Mouse (Mus musculus) gonadal fat pad, adult 2 months (tissue): ENCODE data around the gene Pth1r. TPM values are rescaled to one million over a fixed set of nuclear protein-coding genes. Genes with fewer than 3 reads are reported as not detected.
"Not testable (repeated sequence)": the region's sequence is repeated elsewhere in the genome, so short reads cannot be mapped to it uniquely, and the experiment has no call there.

Source experiments
- DNase-seq: peaks from one replicate; pipeline ENCODE4 v3.0.0-alpha.2; 2012; ENCODE audit warnings: low read depth
- polyA plus RNA-seq: library from polyadenylated mRNA; depleted of rRNA; stranded (reverse); fragments of >200 nt; gene quantifications from 2 replicates; pipeline ENCODE4 v1.2.3, GENCODE M21; 2012; rRNA removed

Gene Pth1r
- polyA plus RNA-seq, 1 experiment: 35.6 TPM

- DNase-seq: no peak
Observed at GRCm38 (mm10) chr9:110683574-110684099, 63.3 kb downstream of the Pth1r start.

GRCm38 (mm10) chr9:110682697-110683096 is 64.2 kb downstream of the Pth1r start:
- not testable (repeated sequence) for DNase-seq

- no peak for DNase-seq
Observed at GRCm38 (mm10) chr9:110682255-110682654, 64.7 kb downstream of the Pth1r start.

- no peak for DNase-seq
Observed at GRCm38 (mm10) chr9:110681817-110682216, 65.1 kb downstream of the Pth1r start.

- no peak for DNase-seq
Observed at GRCm38 (mm10) chr9:110680736-110681507, 66.0 kb downstream of the Pth1r start.

- no peak for DNase-seq
Observed at GRCm38 (mm10) chr9:110678886-110679285, 68.1 kb downstream of the Pth1r start.

- no peak for DNase-seq
Observed at GRCm38 (mm10) chr9:110676492-110676911, 70.4 kb downstream of the Pth1r start.

GRCm38 (mm10) chr9:110673107-110673752 is 73.7 kb downstream of the Pth1r start:
- no peak for DNase-seq

- DNase-seq: no peak
Observed at GRCm38 (mm10) chr9:110672462-110673106, 74.4 kb downstream of the Pth1r start.

Other genes with a start within 250 kb of the Pth1r start
- 33.1 and 38.8 TPM in 2 replicates for gene Setd2, start 214.5 kb downstream of the Pth1r start, polyA plus RNA-seq
- 15.7 and 21.3 TPM in 2 replicates for gene Nradd, start 122.7 kb downstream of the Pth1r start, polyA plus RNA-seq
- gene Nbeal2, start 93.0 kb downstream of the Pth1r start, polyA plus RNA-seq: 18.7 and 23.3 TPM in 2 replicates
- 55.8 and 81.8 TPM in 2 replicates for gene Ccdc12, start 90.6 kb downstream of the Pth1r start, polyA plus RNA-seq
- gene Myl3, start 5.3 kb downstream of the Pth1r start, polyA plus RNA-seq: 0.63 TPM in 1 of 2 replicates, not detected in the other
- gene Prss42, start 51.0 kb upstream of the Pth1r start, polyA plus RNA-seq: 0.07 and 0.19 TPM in 2 replicates
- gene Prss44, start 66.8 kb upstream of the Pth1r start, polyA plus RNA-seq: not detected in 2 replicates
- 0.07 and 0.15 TPM in 2 replicates for gene Prss43, start 79.5 kb upstream of the Pth1r start, polyA plus RNA-seq
- gene Prss45, start 87.4 kb upstream of the Pth1r start, polyA plus RNA-seq: 0.36 TPM in 1 of 2 replicates, not detected in the other
- 0.15 and 0.24 TPM in 2 replicates for gene Prss46, start 97.4 kb upstream of the Pth1r start, polyA plus RNA-seq
- gene Prss50, start 110.8 kb upstream of the Pth1r start, polyA plus RNA-seq: not detected in 2 replicates
- gene Als2cl, start 132.7 kb upstream of the Pth1r start, polyA plus RNA-seq: 17.7 and 24.0 TPM in 2 replicates
- 0.88 and 1.3 TPM in 2 replicates for gene Tmie, start 133.0 kb upstream of the Pth1r start, polyA plus RNA-seq
- not detected in 2 replicates for gene Fam240a, start 169.7 kb upstream of the Pth1r start, polyA plus RNA-seq
- gene Tdgf1, start 199.0 kb upstream of the Pth1r start, polyA plus RNA-seq: 0.43 TPM in 1 of 2 replicates, not detected in the other
- gene Lrrc2, start 204.4 kb upstream of the Pth1r start, polyA plus RNA-seq: 0.05 TPM in 1 of 2 replicates, not detected in the other
- 4.6 and 4.7 TPM in 2 replicates for gene Rtp3, start 243.4 kb upstream of the Pth1r start, polyA plus RNA-seq